Mouse (Mus musculus) forebrain, embryonic 12.5 days (tissue): ENCODE results near the gene Ms4a4c. TPM values are rescaled to one million over a fixed set of nuclear protein-coding genes. Genes with fewer than 3 reads are reported as not detected.
"Not testable (repeated sequence)": the region's sequence is repeated elsewhere in the genome, so short reads cannot be mapped to it uniquely, and the experiment has no call there.

Experiments used
- ATAC-seq: fragments of 200-750 bp; cut with Nextera tagmentation; 2 replicates; pipeline ENCODE4 v1.8.0; 2017; ENCODE audit warnings: moderate TSS enrichment; ENCODE audit not compliant: low FRiP score
- H3K27ac ChIP-seq: fragments of 300-500 bp; sonication (generic); 2 replicates; pipeline ENCODE4 v1.5.1; 2016; ENCODE audit warnings: mild to moderate bottlenecking
- H3K27me3 ChIP-seq: fragments of 300-500 bp; sonication (generic); 2 replicates; pipeline ENCODE4 v1.6.1; 2016; ENCODE audit warnings: mild to moderate bottlenecking
- H3K36me3 ChIP-seq: fragments of 300-500 bp; sonication (generic); replicated peaks from 2 replicates; pipeline ENCODE4 v1.6.1; 2016; ENCODE audit warnings: mild to moderate bottlenecking
- H3K4me1 ChIP-seq: fragments of 300-500 bp; sonication (generic); 2 replicates; pipeline ENCODE4 v1.6.1; 2016
- H3K4me2 ChIP-seq: fragments of 300-500 bp; sonication (generic); 2 replicates; pipeline ENCODE4 v1.6.1; 2016; ENCODE audit warnings: mild to moderate bottlenecking, moderate library complexity
- H3K4me3 ChIP-seq: fragments of 300-500 bp; sonication (generic); replicated peaks from 2 replicates; pipeline ENCODE4 v1.5.1; 2016; ENCODE audit warnings: mild to moderate bottlenecking
- H3K9ac ChIP-seq: fragments of 300-500 bp; sonication (generic); 2 replicates; pipeline ENCODE4 v1.6.1; 2016; ENCODE audit warnings: mild to moderate bottlenecking
- H3K9me3 ChIP-seq: fragments of 300-500 bp; sonication (generic); 2 replicates; pipeline ENCODE4 v1.6.1; 2016
- WGBS: fragments of 180-500 bp; shearing (Covaris S2); methylation state at CpG from one replicate; pipeline ENCODE4 v1.1.7; 2016; 5-methylcytosine and 5-hydroxymethylcytosine counted together
- polyA plus RNA-seq: library from polyadenylated mRNA; unstranded; fragments of >200 nt; fragmentation: Nextera tagmentation; extraction: Ambion mirVana; gene quantifications from 2 replicates; pipeline ENCODE4 v1.2.1, GENCODE M21; 2016

Gene Ms4a4c
- polyA plus RNA-seq, 1 experiment from 2014 or later, result not detected

DNA sequence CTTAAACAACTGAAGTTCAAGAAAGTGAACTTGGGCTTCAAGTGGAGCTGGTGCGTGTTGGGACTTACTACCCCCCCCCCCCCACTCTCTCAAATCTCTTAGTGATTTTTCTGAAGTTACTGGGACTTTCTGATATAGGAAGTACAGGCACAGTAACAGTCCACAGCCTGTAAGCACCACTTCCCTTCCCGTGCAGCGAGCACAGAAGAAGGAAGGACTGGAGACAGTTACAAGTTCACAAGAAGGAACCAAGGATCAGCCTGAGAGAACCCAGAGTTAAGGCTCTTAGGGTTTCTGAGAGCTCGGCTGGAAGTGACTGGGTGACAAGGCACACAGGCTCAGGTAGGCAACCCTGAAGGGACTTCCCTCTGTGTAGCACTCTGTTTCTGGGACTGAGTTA is 64.6 kb downstream of the Ms4a4c start, which contains the start of gene Ms4a6c:
TSS of gene Ms4a6c (plus strand) at position 152 of the 400 bp plus-strand sequence.
- not testable (repeated sequence) for H3K36me3 ChIP-seq, H3K27me3 ChIP-seq, H3K27ac ChIP-seq, H3K4me1 ChIP-seq, H3K9ac ChIP-seq, H3K4me3 ChIP-seq, H3K9me3 ChIP-seq, H3K4me2 ChIP-seq, ATAC-seq
- WGBS, result 90% methylated on average over 4 of the region's 4 CpGs

Other genes starting within 250 kb of the Ms4a4c start
- gene 1700025F22Rik, start 239.4 kb upstream of the Ms4a4c start, polyA plus RNA-seq, result not detected in 2 replicates
- not detected in 2 replicates for gene Ms4a13, start 208.0 kb upstream of the Ms4a4c start, polyA plus RNA-seq
- gene Ms4a12, start 172.3 kb upstream of the Ms4a4c start, polyA plus RNA-seq, result not detected in 2 replicates
- not detected in 2 replicates for gene Ms4a1, start 138.5 kb upstream of the Ms4a4c start, polyA plus RNA-seq
- gene Ms4a5, start 120.9 kb upstream of the Ms4a4c start, polyA plus RNA-seq, result not detected in 2 replicates
- gene Ms4a14, start 90.3 kb upstream of the Ms4a4c start, polyA plus RNA-seq, result not detected in 2 replicates
- 1.5 and 1.9 TPM in 2 replicates for gene Ms4a7, start 68.6 kb upstream of the Ms4a4c start, polyA plus RNA-seq
- gene Ms4a4a, start 29.2 kb upstream of the Ms4a4c start, polyA plus RNA-seq, result 1.4 and 2.4 TPM in 2 replicates
- not detected in 2 replicates for gene Ms4a4b, start 38.8 kb downstream of the Ms4a4c start, polyA plus RNA-seq
- gene Ms4a6c, start 64.6 kb downstream of the Ms4a4c start, polyA plus RNA-seq, result 1.6 and 1.8 TPM in 2 replicates
- not detected in 2 replicates for gene Gm8369, start 81.2 kb downstream of the Ms4a4c start, polyA plus RNA-seq
- 1.6 and 2.1 TPM in 2 replicates for gene Ms4a6b, start 111.7 kb downstream of the Ms4a4c start, polyA plus RNA-seq
- gene Ms4a4d, start 132.0 kb downstream of the Ms4a4c start, polyA plus RNA-seq, result not detected in 2 replicates
- gene Ms4a6d, start 200.1 kb downstream of the Ms4a4c start, polyA plus RNA-seq, result 1.4 and 1.7 TPM in 2 replicates
- gene Ms4a2, start 218.9 kb downstream of the Ms4a4c start, polyA plus RNA-seq, result not detected in 2 replicates
- gene Ms4a3, start 236.1 kb downstream of the Ms4a4c start, polyA plus RNA-seq, result not detected in 2 replicates